Mouse (Mus musculus) lung, embryonic 16.5 days (tissue): ENCODE results near the gene Bcas3. TPM values are rescaled to one million over a fixed set of nuclear protein-coding genes. Genes with fewer than 3 reads are reported as not detected.

Experiments used
- ATAC-seq: fragments of 200-750 bp; cut with Nextera tagmentation; 2 replicates; pipeline ENCODE4 v1.8.0; 2017; ENCODE audit warnings: low read depth, mild to moderate bottlenecking, moderate library complexity
- H3K27ac ChIP-seq: fragments of 300-500 bp; sonication (generic); 2 replicates; pipeline ENCODE4 v1.5.1; 2014; ENCODE audit warnings: mild to moderate bottlenecking, control low read depth, low read length
- H3K27me3 ChIP-seq: fragments of 300-500 bp; sonication (generic); 2 replicates; pipeline ENCODE4 v1.6.1; 2014; ENCODE audit warnings: low read depth, low read length, mixed read lengths; ENCODE audit not compliant: control insufficient read depth, insufficient read depth
- H3K36me3 ChIP-seq: fragments of 300-500 bp; sonication (generic); 2 replicates; pipeline ENCODE4 v1.6.1; 2014; ENCODE audit warnings: low read length; ENCODE audit not compliant: control insufficient read depth, insufficient read depth
- H3K4me1 ChIP-seq: fragments of 300-500 bp; sonication (generic); replicated peaks from 2 replicates; pipeline ENCODE4 v1.6.1; 2014; ENCODE audit warnings: low read length, mixed read lengths; ENCODE audit not compliant: control insufficient read depth, insufficient read depth
- H3K4me2 ChIP-seq: fragments of 300-500 bp; sonication (generic); 2 replicates; pipeline ENCODE4 v1.6.1; 2014; ENCODE audit warnings: low read depth, low read length, control low read depth
- H3K4me3 ChIP-seq: fragments of 300-500 bp; sonication (generic); 2 replicates; pipeline ENCODE4 v1.5.1; 2014; ENCODE audit warnings: mild to moderate bottlenecking, low read length, control low read depth
- H3K9ac ChIP-seq: fragments of 300-500 bp; sonication (generic); 2 replicates; pipeline ENCODE4 v1.6.1; 2014; ENCODE audit warnings: low read length, control low read depth
- H3K9me3 ChIP-seq: fragments of 300-500 bp; sonication (generic); 2 replicates; pipeline ENCODE4 v1.6.1; 2016; ENCODE audit warnings: low read length; ENCODE audit not compliant: control insufficient read depth
- WGBS: fragments of 180-500 bp; shearing (Covaris S2); extraction: QIAGEN DNeasy Blood & Tissue Kit; methylation state at CpG from one replicate; pipeline ENCODE4 v1.1.7; 2014; 5-methylcytosine and 5-hydroxymethylcytosine counted together
- polyA plus RNA-seq: library from polyadenylated mRNA; unstranded; fragments of >200 nt; fragmentation: Nextera tagmentation; extraction: Ambion mirVana; gene quantifications from 2 replicates; pipeline ENCODE4 v1.2.1, GENCODE M21; 2015

Bcas3 gene
- polyA plus RNA-seq, 1 experiment from 2014 or later = 38.4 TPM

DNA sequence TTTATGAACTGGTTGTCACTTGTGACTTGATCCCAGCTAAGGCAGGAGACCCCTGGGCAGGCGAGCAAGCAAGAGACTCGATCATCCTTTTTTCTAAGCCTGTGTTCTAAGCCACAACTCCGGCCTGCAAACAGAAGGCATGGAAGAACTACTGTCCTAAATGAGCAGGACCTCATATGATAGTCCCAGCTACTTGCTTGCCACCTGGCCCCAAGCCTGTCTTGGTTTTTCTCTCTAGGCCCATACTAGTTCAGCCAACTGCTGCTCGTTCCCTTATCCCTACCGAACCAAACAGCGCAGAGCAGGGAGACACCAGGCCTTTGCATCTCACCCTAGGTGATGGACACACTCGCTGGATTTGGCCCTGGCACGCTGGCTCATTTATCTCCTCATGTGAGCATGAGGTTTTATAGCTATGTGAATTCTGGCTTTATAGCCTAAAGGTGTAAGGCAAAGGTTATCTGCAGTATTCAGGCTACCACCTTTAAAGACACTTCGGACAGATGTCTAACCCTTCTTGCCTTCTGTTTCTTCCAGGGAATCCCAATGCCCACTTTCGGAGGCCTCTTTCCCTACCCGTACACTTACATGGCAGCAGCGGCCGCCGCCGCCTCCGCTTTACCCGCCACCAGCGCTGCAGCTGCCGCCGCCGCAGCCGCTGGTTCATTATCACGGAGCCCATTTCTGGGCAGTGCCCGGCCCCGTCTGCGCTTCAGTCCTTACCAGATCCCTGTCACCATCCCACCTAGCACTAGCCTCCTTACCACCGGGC is 487.2 kb downstream of the Bcas3 start:
- H3K4me1 ChIP-seq = peaks cover 18% of the 10 kb centered on the region
- peaks cover 51% of the 10 kb centered on the region for H3K27me3 ChIP-seq

DNA sequence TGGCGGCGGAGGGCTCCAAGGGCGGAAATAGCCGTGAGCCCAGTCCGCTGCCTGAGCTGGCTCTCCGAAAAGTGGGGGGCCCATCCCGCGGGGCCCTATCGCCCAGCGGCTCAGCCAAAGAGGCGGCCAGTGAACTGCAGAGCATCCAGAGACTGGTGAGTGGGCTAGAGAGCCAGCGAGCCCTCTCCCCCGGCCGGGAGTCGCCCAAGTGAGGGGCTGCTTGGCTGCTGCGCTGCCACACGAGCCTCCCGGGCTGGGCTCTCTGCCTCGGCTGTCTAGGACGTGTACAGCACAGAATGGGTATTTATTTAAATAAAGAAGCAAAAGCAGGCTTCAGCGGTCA is 487.8 kb downstream of the Bcas3 start:
- H3K4me2 ChIP-seq = peak overlapping the region; percentile 91
- peak overlapping the region; percentile 93 for H3K9ac ChIP-seq
- H3K27ac ChIP-seq = peak overlapping the region; percentile 96
- peak overlapping the region; percentile 73 for H3K4me3 ChIP-seq
- ATAC-seq = no peak
- H3K4me1 ChIP-seq = peaks cover 18% of the 10 kb centered on the region
- H3K27me3 ChIP-seq = peaks cover 49% of the 10 kb centered on the region
- no peaks in the 10 kb centered on the region for H3K9me3 ChIP-seq
- 4% methylated on average over 21 of the region's 21 CpGs for WGBS
- H3K36me3 ChIP-seq = peaks cover 3% of the 10 kb centered on the region; the same call in 1 of the 2 replicates

More for the DNA sequence above, 487.2 kb downstream of the Bcas3 start:
- peak overlapping the region; percentile 91 for H3K4me2 ChIP-seq
- ATAC-seq = no peak
- peaks cover 3% of the 10 kb centered on the region; the same call in 1 of the 2 replicates for H3K36me3 ChIP-seq
- H3K4me3 ChIP-seq = peak overlapping the region; percentile 73
- H3K27ac ChIP-seq = peak overlapping the region; percentile 96
- WGBS = 10% methylated on average over 27 of the region's 27 CpGs
- no peaks in the 10 kb centered on the region for H3K9me3 ChIP-seq
- peak overlapping the region; percentile 93 for H3K9ac ChIP-seq

DNA sequence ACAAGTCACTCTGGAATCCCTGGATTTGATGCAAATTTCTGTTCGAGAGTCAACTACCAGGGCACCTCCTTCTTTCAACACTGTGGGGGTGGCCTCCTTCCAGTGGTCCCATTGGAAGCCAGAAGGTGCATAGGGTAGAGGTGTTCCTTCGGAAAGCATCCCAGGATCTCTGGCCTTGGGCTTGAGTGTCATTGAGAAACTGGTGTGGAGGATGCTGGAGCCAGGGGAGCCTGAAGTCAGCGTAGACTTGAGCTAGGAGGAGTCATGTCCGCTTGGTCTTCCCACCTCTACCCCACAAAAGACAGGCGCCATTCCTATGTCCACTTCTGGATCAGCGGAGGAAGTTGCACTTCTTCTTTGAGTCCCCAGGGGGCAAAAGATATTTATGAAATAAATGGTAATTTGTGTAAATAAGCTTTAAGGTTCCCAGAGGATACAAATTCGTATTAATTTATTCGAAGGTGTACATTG is 488.3 kb downstream of the Bcas3 start:
- no peak for ATAC-seq
- 10% methylated on average over 8 of the region's 8 CpGs for WGBS
- no peaks in the 10 kb centered on the region for H3K9me3 ChIP-seq
- H3K9ac ChIP-seq = peak overlapping the region; percentile 93
- H3K4me3 ChIP-seq = peak overlapping the region; percentile 73
- H3K4me2 ChIP-seq = peak overlapping the region; percentile 91
- peaks cover 18% of the 10 kb centered on the region for H3K4me1 ChIP-seq
- H3K27ac ChIP-seq = peak overlapping the region; percentile 96
- peaks cover 3% of the 10 kb centered on the region; the same call in 1 of the 2 replicates for H3K36me3 ChIP-seq
- peaks cover 45% of the 10 kb centered on the region for H3K27me3 ChIP-seq

DNA sequence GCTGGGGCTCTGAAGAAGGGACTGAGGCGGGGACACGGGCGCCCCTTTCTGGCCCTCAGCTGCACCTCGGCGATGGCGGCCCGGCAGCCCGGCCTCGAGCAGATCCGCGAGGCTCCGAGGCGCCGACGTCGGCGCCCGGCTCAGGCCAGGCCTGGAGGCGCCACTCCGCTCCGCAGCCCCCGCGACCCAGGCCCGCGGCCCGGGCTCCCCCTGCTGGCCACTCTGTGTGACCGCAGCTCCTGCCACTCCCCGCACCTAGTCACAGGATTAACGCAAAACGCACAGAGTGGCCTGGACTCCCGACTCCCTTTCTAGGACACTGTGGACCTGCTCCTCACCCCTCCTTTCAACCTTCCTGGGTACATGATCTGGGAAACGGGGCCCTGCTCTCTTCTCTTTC is 489.0 kb downstream of the Bcas3 start:
- under 1% methylated on average over 32 of the region's 32 CpGs for WGBS
- peak overlapping the region; percentile 93 for H3K9ac ChIP-seq
- H3K4me2 ChIP-seq = peak overlapping the region; percentile 91
- no peak for ATAC-seq
- H3K36me3 ChIP-seq = peaks cover 3% of the 10 kb centered on the region; the same call in 1 of the 2 replicates
- H3K27me3 ChIP-seq = peaks cover 43% of the 10 kb centered on the region
- H3K9me3 ChIP-seq = no peaks in the 10 kb centered on the region
- peaks cover 22% of the 10 kb centered on the region for H3K4me1 ChIP-seq
- peak overlapping the region; percentile 73 for H3K4me3 ChIP-seq
- peak overlapping the region; percentile 96 for H3K27ac ChIP-seq

- Histone ChIP-seq H3K4me2 (peak overlapping the region; percentile 91), H3K9me3 (no peaks in the 10 kb centered on the region), H3K4me3 (peak overlapping the region; percentile 73), H3K36me3 (peaks cover 3% of the 10 kb centered on the region; the same call in 1 of the 2 replicates), H3K9ac (peak overlapping the region; percentile 93), H3K27me3 (peaks cover 40% of the 10 kb centered on the region), H3K4me1 (peaks cover 21% of the 10 kb centered on the region), H3K27ac (peak overlapping the region; percentile 96)
- no peak for ATAC-seq
- WGBS = 4% methylated on average over 24 of the region's 24 CpGs
Observed at GRCm38 (mm10) chr11:85842596-85843346, 489.8 kb downstream of the Bcas3 start.

DNA sequence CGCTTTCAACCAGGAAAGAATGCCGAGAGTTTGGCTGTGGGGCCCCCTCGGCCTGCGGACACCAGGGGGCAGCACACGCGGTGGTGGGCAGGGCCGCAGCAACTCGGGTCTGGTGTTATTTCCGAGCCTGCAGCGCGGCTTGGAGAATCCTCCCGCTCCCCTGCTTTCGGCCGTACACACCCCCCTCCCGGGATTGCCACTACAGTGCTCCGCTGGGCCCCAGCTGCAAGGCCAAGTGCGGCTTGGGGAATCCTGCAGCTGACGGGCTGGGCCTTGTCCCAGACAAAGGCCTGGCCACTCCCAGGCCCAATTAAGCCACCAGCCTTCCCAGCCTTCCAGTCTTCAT is 490.4 kb downstream of the Bcas3 start:
- WGBS = 1% methylated on average over 18 of the region's 18 CpGs
- ATAC-seq = peak; percentile 29
- H3K9me3 ChIP-seq = no peaks in the 10 kb centered on the region
- peak overlapping the region; percentile 96 for H3K27ac ChIP-seq
- H3K4me1 ChIP-seq = peaks cover 20% of the 10 kb centered on the region
- peaks cover 36% of the 10 kb centered on the region for H3K27me3 ChIP-seq
- peak overlapping the region; percentile 73 for H3K4me3 ChIP-seq
- no peaks in the 10 kb centered on the region; the same call in 1 of the 2 replicates for H3K36me3 ChIP-seq
- H3K4me2 ChIP-seq = peak overlapping the region; percentile 91
- H3K9ac ChIP-seq = peak overlapping the region; percentile 93

- Histone ChIP-seq H3K4me1 (peaks cover 20% of the 10 kb centered on the region), H3K9me3 (no peaks in the 10 kb centered on the region), H3K4me2 (peak overlapping the region; percentile 91), H3K27me3 (peaks cover 26% of the 10 kb centered on the region), H3K4me3 (peak overlapping the region; percentile 73), H3K9ac (peak overlapping the region; percentile 93), H3K27ac (peak overlapping the region; percentile 96), H3K36me3 (no peaks in the 10 kb centered on the region)
- under 1% methylated on average over 50 of the region's 54 CpGs for WGBS
- ATAC-seq = peak; percentile 57
Observed at GRCm38 (mm10) chr11:85844144-85844965, 491.4 kb downstream of the Bcas3 start.

DNA sequence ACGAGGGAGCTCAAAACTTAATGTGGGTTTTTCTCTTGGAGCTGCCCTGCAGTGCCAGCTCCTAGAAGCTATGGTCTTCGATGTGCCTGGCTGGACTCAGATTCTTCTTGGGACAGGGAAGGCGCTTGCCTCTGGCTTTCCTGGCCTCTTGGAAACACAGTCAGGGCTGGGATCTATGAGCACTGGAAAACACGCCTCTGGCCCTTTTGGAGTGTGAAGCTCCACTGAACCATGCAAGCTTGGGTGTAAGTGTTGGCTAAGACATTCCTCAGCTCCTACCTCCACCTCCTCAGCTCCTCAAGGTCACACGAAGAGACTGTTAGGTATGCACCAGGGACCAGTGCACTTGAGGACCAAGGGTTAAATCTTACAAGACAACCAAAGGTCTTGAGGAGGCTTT is 492.0 kb downstream of the Bcas3 start:
- H3K9me3 ChIP-seq = no peaks in the 10 kb centered on the region
- peak overlapping the region; percentile 93 for H3K9ac ChIP-seq
- ATAC-seq = no peak
- peaks cover 20% of the 10 kb centered on the region for H3K4me1 ChIP-seq
- H3K4me2 ChIP-seq = peak overlapping the region; percentile 91
- H3K4me3 ChIP-seq = peak overlapping the region; percentile 73
- peak overlapping the region; percentile 96 for H3K27ac ChIP-seq
- peaks cover 20% of the 10 kb centered on the region for H3K27me3 ChIP-seq
- H3K36me3 ChIP-seq = no peaks in the 10 kb centered on the region
- WGBS = 30% methylated on average over 5 of the region's 5 CpGs
